Mouse (Mus musculus): ENCODE data around the gene Stard13. TPM values are rescaled to one million over a fixed set of nuclear protein-coding genes. Genes with fewer than 3 reads are reported as not detected.

Gene Stard13
- total RNA-seq, 2 experiments from 2014 or later = 19.1 to 26.0 TPM

GRCm38 (mm10) chr5:151018959-151019358 lies 214.7 kb downstream of the Stard13 start:
- no peak for DNase-seq

- DNase-seq = no peak
Measured at GRCm38 (mm10) chr5:151018450-151018849, 215.2 kb downstream of the Stard13 start.

GRCm38 (mm10) chr5:151004216-151004755 lies 229.3 kb downstream of the Stard13 start:
- no peak for DNase-seq

- no peak for DNase-seq
Measured at GRCm38 (mm10) chr5:151002051-151002450, 231.6 kb downstream of the Stard13 start.

GRCm38 (mm10) chr5:151001111-151001510 lies 232.5 kb downstream of the Stard13 start:
- no peak for DNase-seq

- no peak for DNase-seq
Measured at GRCm38 (mm10) chr5:150996586-150996985, 237.1 kb downstream of the Stard13 start.

- no peak for DNase-seq
Measured at GRCm38 (mm10) chr5:150994096-150994495, 239.5 kb downstream of the Stard13 start.

Other genes with a start within 250 kb of the Stard13 start
- gene Gm42906, start 194.3 kb upstream of the Stard13 start, total RNA-seq (2021) = 1 to 10 TPM; 3.0 to 3.1 TPM